Comparison of ENCODE assay signal across 8 mouse cellular contexts in genomic region chr15:84557189-84557921, GRCm38 (mm10). TPM values are rescaled to one million over a fixed set of nuclear protein-coding genes. Genes with fewer than 3 reads are reported as not detected.
DNase-seq lines count a peak whose midpoint lies in the region; ATAC-seq and TF ChIP-seq lines count a peak whose summit lies in the region.

Rtl6 (minus strand) TSS chr15:84557823.

- peak; percentile 93 for ATAC-seq in hindbrain, embryonic 11.5 days (ENCODE audit: low FRiP score)
- peak; percentile 93 for ATAC-seq in lung, embryonic 14.5 days (ENCODE audit: insufficient read depth)

- TF ChIP-seq CTCF in lung, embryonic 14.5 days (IDR thresholded peaks at IDR 0.05; ENCODE audit: low read depth) = no peak
- TF ChIP-seq CTCF in olfactory bulb, adult 2 months (IDR thresholded peaks at IDR 0.05; ENCODE audit: insufficient read depth, low read depth, low read length) = no peak

- WGBS in hindbrain, embryonic 11.5 days = 12% methylated on average over 59 of the region's 59 CpGs
- WGBS in lung, embryonic 14.5 days = 8% methylated on average over 59 of the region's 59 CpGs
- WGBS in olfactory bulb, adult 2 months = 10% methylated on average over 59 of the region's 59 CpGs

- H3K9me3 ChIP-seq in ES-E14 (ENCODE audit: control insufficient read depth, insufficient read depth, low read depth, low read length) = no peaks in the 10 kb centered on the region
- no peaks in the 10 kb centered on the region for H3K9me3 ChIP-seq in hindbrain, embryonic 11.5 days (ENCODE audit: control insufficient read depth, low read length)
- H3K9me3 ChIP-seq in lung, embryonic 14.5 days (ENCODE audit: low read depth, low read length) = no peaks in the 10 kb centered on the region

- H3K4me3 ChIP-seq in ES-E14 (ENCODE audit: insufficient read depth in 1 of 2, low read depth in 1 of 2, low read length in 2 of 2, poor library complexity in 1 of 2, severe bottlenecking in 1 of 2) = peak within 1 kb of the TSS; percentile 64 to 80
- H3K4me3 ChIP-seq in hindbrain, embryonic 11.5 days (ENCODE audit: low read depth, low read length) = peak within 1 kb of the TSS; percentile 57
- H3K4me3 ChIP-seq in lung, embryonic 14.5 days (ENCODE audit: low read depth, low read length) = peak within 1 kb of the TSS; percentile 62
- peak within 1 kb of the TSS; percentile 56 for H3K4me3 ChIP-seq in olfactory bulb, adult 2 months (ENCODE audit: insufficient read depth, low read depth, low read length)

- DNase-seq in ES-E14 (ENCODE audit: low read depth, low spot score) = peak; percentile 69
- DNase-seq in cerebellum, adult 9-10 months = peak; percentile 91
- peak; percentile 83 to 89 for DNase-seq in frontal cortex, postnatal 10 days (ENCODE audit: low spot score in 2 of 2)
- DNase-seq in hindbrain, embryonic 11.5 days (ENCODE audit: low spot score) = peak; percentile 95
- peak; percentile 60 for DNase-seq in layer of hippocampus, adult 9-10 months (ENCODE audit: low spot score)
- DNase-seq in lung, embryonic 14.5 days = peak; percentile 94
- DNase-seq in testis, postnatal 14 days (ENCODE audit: low spot score) = peak; percentile 91

- H3K27ac ChIP-seq in ES-E14 (ENCODE audit: insufficient read depth, low read depth, low read length, poor library complexity, severe bottlenecking) = no peak within 1 kb of the TSS
- H3K27ac ChIP-seq in hindbrain, embryonic 11.5 days (ENCODE audit: low read depth, low read length) = peak within 1 kb of the TSS; percentile 92
- peak within 1 kb of the TSS; percentile 78 for H3K27ac ChIP-seq in lung, embryonic 14.5 days (ENCODE audit: low read depth)
- H3K27ac ChIP-seq in olfactory bulb, adult 2 months (ENCODE audit: insufficient read depth, low read depth, low read length) = peak within 1 kb of the TSS; percentile 80

- no peaks in the 10 kb centered on the region for H3K27me3 ChIP-seq in hindbrain, embryonic 11.5 days (ENCODE audit: control insufficient read depth, insufficient read depth, low read length)
- H3K27me3 ChIP-seq in lung, embryonic 14.5 days (ENCODE audit: insufficient read depth, low read length) = no peaks in the 10 kb centered on the region

- peaks cover 4% of the 10 kb centered on the region; the same call in 1 of the 2 replicates for H3K36me3 ChIP-seq in ES-E14 (ENCODE audit: control insufficient read depth, insufficient read depth, low read length, poor library complexity, severe bottlenecking)
- peaks cover 3% of the 10 kb centered on the region; the same call in 1 of the 2 replicates for H3K36me3 ChIP-seq in hindbrain, embryonic 11.5 days (ENCODE audit: control insufficient read depth, insufficient read depth, low read length)
- peaks cover 4% of the 10 kb centered on the region; the same call in 1 of the 2 replicates for H3K36me3 ChIP-seq in lung, embryonic 14.5 days (ENCODE audit: insufficient read depth)

- TF ChIP-seq POLR2A in olfactory bulb, adult 2 months (IDR thresholded peaks at IDR 0.05; ENCODE audit: insufficient read depth, low read depth, low read length) = peak; percentile 50; the same call in 1 of the 2 replicates

- peak within 1 kb of the TSS; percentile 86 for H3K4me2 ChIP-seq in hindbrain, embryonic 11.5 days (replicated peaks; ENCODE audit: low read depth, low read length)
- H3K4me2 ChIP-seq in lung, embryonic 14.5 days = peak within 1 kb of the TSS; percentile 74

- peak within 1 kb of the TSS; percentile 63 for H3K9ac ChIP-seq in ES-E14 (ENCODE audit: insufficient read depth, low read depth, low read length, poor library complexity, severe bottlenecking)
- H3K9ac ChIP-seq in hindbrain, embryonic 11.5 days (ENCODE audit: low read depth, low read length) = peak within 1 kb of the TSS; percentile 60
- H3K9ac ChIP-seq in lung, embryonic 14.5 days = peak within 1 kb of the TSS; percentile 61

- peaks cover 0 to 4% of the 10 kb centered on the region in 2 experiments; a peak in 2 of 4 replicates for H3K4me1 ChIP-seq in ES-E14 (ENCODE audit: control insufficient read depth in 2 of 2, insufficient read depth in 2 of 2, low read length in 2 of 2, poor library complexity in 1 of 2)
- no peaks in the 10 kb centered on the region for H3K4me1 ChIP-seq in hindbrain, embryonic 11.5 days (replicated peaks; ENCODE audit: control insufficient read depth, insufficient read depth, low read length)
- H3K4me1 ChIP-seq in lung, embryonic 14.5 days (ENCODE audit: insufficient read depth) = 0 out of 2 replicates have a peak, but pooled peaks cover 5% of the 10 kb centered on the region
- peaks cover 42% of the 10 kb centered on the region for H3K4me1 ChIP-seq in olfactory bulb, adult 2 months (ENCODE audit: control insufficient read depth, insufficient read depth, low read length)

- in situ Hi-C loops in ES-E14 (cut with MboI; ENCODE audit: low sequenced_read_pairs in 2 of 2, unreplicated experiment in 2 of 2) = no loop called here

TF ChIP-seq in ES-E14, 5 proteins besides CTCF, POLR2A, EP300 and RAD21:
- TF ChIP-seq ZC3H11A (IDR thresholded peaks at IDR 0.05; ENCODE audit: borderline replicate concordance, low read depth, low read length) (no peak), HCFC1 (IDR thresholded peaks at IDR 0.05; ENCODE audit: borderline replicate concordance, insufficient read depth, low read length) (no peak), ZNF384 (IDR thresholded peaks at IDR 0.05; ENCODE audit: low read depth, low read length) (no peak), CHD2 (IDR thresholded peaks at IDR 0.05; ENCODE audit: low read depth, low read length) (no peak), MAFK (IDR thresholded peaks at IDR 0.05; ENCODE audit: insufficient read depth, low read depth, low read length) (no peak)

RNA-seq across cellular contexts. Expression of gene Rtl6, which starts in this region (rescaled TPM):
- total RNA-seq in ES-E14 (2012; rRNA removed) = 3.1 and 3.3 TPM in 2 replicates
- 13.0 and 18.5 TPM in 2 replicates for polyA plus RNA-seq in hindbrain, embryonic 11.5 days (2014; fragmentation: Nextera tagmentation; extraction: Ambion mirVana)
- 8.6 and 8.7 TPM in 2 replicates for polyA plus RNA-seq in lung, embryonic 14.5 days (2014; fragmentation: Nextera tagmentation; extraction: Ambion mirVana)
- not detected in 2 replicates for polyA plus RNA-seq in olfactory bulb, adult 2 months (2012; ENCODE audit: insufficient read depth, insufficient read length, low replicate concordance, missing spikeins)
